Mouse (Mus musculus) liver, embryonic 12.5 days (tissue): Measurements from ENCODE around the gene Hk1. TPM values are rescaled to one million over a fixed set of nuclear protein-coding genes. Genes with fewer than 3 reads are reported as not detected.
"Not testable (repeated sequence)": the region's sequence is repeated elsewhere in the genome, so short reads cannot be mapped to it uniquely, and the experiment has no call there.

Experiments used
- ATAC-seq: fragments of 200-750 bp; cut with Nextera tagmentation; 2 replicates; pipeline ENCODE4 v1.8.0; 2017; ENCODE audit warnings: moderate number of reproducible peaks, mild to moderate bottlenecking, moderate library complexity
- H3K27ac ChIP-seq: fragments of 300-500 bp; sonication (generic); 2 replicates; pipeline ENCODE4 v1.5.1; 2016; ENCODE audit warnings: mild to moderate bottlenecking
- H3K27me3 ChIP-seq: fragments of 300-500 bp; sonication (generic); replicated peaks from 2 replicates; pipeline ENCODE4 v1.6.1; 2016; ENCODE audit warnings: mild to moderate bottlenecking, moderate library complexity
- H3K36me3 ChIP-seq: fragments of 300-500 bp; sonication (generic); 2 replicates; pipeline ENCODE4 v1.6.1; 2016; ENCODE audit warnings: mild to moderate bottlenecking, moderate library complexity
- H3K4me1 ChIP-seq: fragments of 300-500 bp; sonication (generic); 2 replicates; pipeline ENCODE4 v1.6.1; 2016
- H3K4me2 ChIP-seq: fragments of 300-500 bp; sonication (generic); 2 replicates; pipeline ENCODE4 v1.6.1; 2016; ENCODE audit warnings: mild to moderate bottlenecking, moderate library complexity
- H3K4me3 ChIP-seq: fragments of 300-500 bp; sonication (generic); 2 replicates; pipeline ENCODE4 v1.5.1; 2016; ENCODE audit warnings: mild to moderate bottlenecking, moderate library complexity
- H3K9ac ChIP-seq: fragments of 300-500 bp; sonication (generic); 2 replicates; pipeline ENCODE4 v1.6.1; 2016; ENCODE audit warnings: mild to moderate bottlenecking, moderate library complexity
- H3K9me3 ChIP-seq: fragments of 300-500 bp; sonication (generic); replicated peaks from 2 replicates; pipeline ENCODE4 v1.6.1; 2016; ENCODE audit warnings: mild to moderate bottlenecking, moderate library complexity
- WGBS: fragments of 180-500 bp; shearing (Covaris S2); methylation state at CpG from one replicate; pipeline ENCODE4 v1.1.7; 2016; ENCODE audit not compliant: insufficient replicate concordance; 5-methylcytosine and 5-hydroxymethylcytosine counted together
- polyA plus RNA-seq: library from polyadenylated mRNA; unstranded; fragments of >200 nt; fragmentation: Nextera tagmentation; extraction: Ambion mirVana; gene quantifications from 2 replicates; pipeline ENCODE4 v1.2.1, GENCODE M21; 2016

Hk1 gene
- polyA plus RNA-seq, 1 experiment from 2014 or later: 130 TPM

GRCm38 (mm10) chr10:62329846-62330245, 49.9 kb downstream of the Hk1 start:
- Histone ChIP-seq H3K4me1 (peaks cover 100% of the 10 kb centered on the region), H3K36me3 (peaks cover 35% of the 10 kb centered on the region), H3K9me3 (no peaks in the 10 kb centered on the region), H3K27ac (peak overlapping the region; percentile 99), H3K4me2 (no peak overlapping the region), H3K9ac (peak overlapping the region; percentile 42; the same call in 1 of the 2 replicates), H3K27me3 (no peaks in the 10 kb centered on the region), H3K4me3 (no peak overlapping the region)
- ATAC-seq: no peak
- 81% methylated on average over 7 of the region's 7 CpGs for WGBS

GRCm38 (mm10) chr10:62328886-62329412, 50.8 kb downstream of the Hk1 start:
- peaks cover 99% of the 10 kb centered on the region for H3K4me1 ChIP-seq
- WGBS: 54% methylated on average over 10 of the region's 10 CpGs
- peak overlapping the region; percentile 92 for H3K4me2 ChIP-seq
- H3K27ac ChIP-seq: peak overlapping the region; percentile 99
- H3K4me3 ChIP-seq: peak overlapping the region; percentile 65; the same call in 1 of the 2 replicates
- H3K36me3 ChIP-seq: peaks cover 41% of the 10 kb centered on the region
- no peaks in the 10 kb centered on the region for H3K27me3 ChIP-seq
- H3K9me3 ChIP-seq: no peaks in the 10 kb centered on the region
- H3K9ac ChIP-seq: peak overlapping the region; percentile 79; the same call in 1 of the 2 replicates
- no peak for ATAC-seq

GRCm38 (mm10) chr10:62327572-62328317, 52.0 kb downstream of the Hk1 start:
- WGBS: 19% methylated on average over 23 of the region's 23 CpGs
- H3K9ac ChIP-seq: peak overlapping the region; percentile 79
- H3K27me3 ChIP-seq: no peaks in the 10 kb centered on the region
- H3K4me2 ChIP-seq: peak overlapping the region; percentile 92
- peaks cover 41% of the 10 kb centered on the region for H3K36me3 ChIP-seq
- H3K27ac ChIP-seq: peak overlapping the region; percentile 99
- H3K4me3 ChIP-seq: peak overlapping the region; percentile 65
- ATAC-seq: peak; percentile 95
- H3K9me3 ChIP-seq: no peaks in the 10 kb centered on the region
- peaks cover 99% of the 10 kb centered on the region for H3K4me1 ChIP-seq

DNA sequence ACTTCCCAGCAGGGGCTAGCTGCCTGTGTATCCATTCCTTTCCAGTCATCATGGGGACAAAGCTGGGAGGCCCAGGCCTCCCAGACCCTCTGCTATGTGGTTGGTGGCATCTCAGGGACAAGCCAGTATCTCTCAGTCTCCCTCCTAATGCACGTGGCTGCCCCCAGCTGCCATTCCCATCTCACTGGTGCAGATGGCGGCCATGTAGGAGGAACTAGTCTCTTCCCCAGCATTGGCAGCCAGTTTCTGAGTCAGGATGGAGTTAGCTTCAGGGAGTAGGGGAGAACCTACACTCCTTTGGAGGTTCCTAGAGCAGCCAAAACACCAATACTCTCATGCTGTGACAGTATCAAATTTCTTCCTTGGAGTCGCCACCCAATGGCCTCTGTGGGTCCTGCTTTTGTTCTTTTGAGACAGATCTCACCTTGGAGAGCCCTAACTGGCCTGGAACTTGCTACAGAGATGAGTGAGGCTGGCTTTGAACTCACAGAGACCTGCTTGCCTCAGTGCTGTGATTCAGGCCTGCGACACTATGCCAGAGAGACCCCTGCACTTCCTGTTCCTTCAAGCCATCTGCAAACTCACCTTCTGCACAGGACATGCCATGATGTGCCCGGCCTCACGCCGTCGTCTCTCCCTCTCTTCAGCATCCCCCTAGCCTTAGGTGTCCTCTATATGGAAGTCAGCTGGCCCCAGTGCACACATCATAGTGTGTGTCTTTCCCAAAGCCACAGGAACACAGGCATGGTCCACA, 52.7 kb downstream of the Hk1 start:
- peaks cover 42% of the 10 kb centered on the region for H3K36me3 ChIP-seq
- peak overlapping the region; percentile 92 for H3K4me2 ChIP-seq
- H3K4me1 ChIP-seq: peaks cover 96% of the 10 kb centered on the region
- ATAC-seq: no peak; the same call in 1 of the 2 replicates
- peak overlapping the region; percentile 65 for H3K4me3 ChIP-seq
- no peaks in the 10 kb centered on the region for H3K9me3 ChIP-seq
- no peaks in the 10 kb centered on the region for H3K27me3 ChIP-seq
- peak overlapping the region; percentile 79 for H3K9ac ChIP-seq
- WGBS: 21% methylated on average over 8 of the region's 8 CpGs
- H3K27ac ChIP-seq: peak overlapping the region; percentile 99

DNA sequence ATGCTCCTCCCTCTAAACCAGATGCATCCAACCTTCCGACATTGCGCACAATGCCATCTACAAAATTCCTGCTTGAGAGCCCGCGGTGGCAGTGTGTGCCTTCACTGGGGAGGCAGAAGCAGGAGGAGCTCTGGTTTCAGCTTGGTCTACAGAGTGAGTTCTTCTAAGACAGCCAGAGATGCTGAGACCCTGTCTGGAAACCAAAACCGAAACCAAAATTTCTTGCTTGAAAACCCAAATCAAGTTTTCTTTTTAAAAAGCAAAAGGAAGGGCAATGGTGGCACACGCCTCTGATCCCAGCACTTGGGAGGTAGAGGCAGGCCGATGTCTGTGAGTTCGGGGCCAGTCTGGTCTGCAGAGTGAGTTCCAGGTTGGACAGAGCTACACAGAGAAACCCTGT, 53.7 kb downstream of the Hk1 start:
- no peak for ATAC-seq
- H3K9ac ChIP-seq: peak overlapping the region; percentile 79
- peak overlapping the region; percentile 65 for H3K4me3 ChIP-seq
- peak overlapping the region; percentile 92 for H3K4me2 ChIP-seq
- no peaks in the 10 kb centered on the region for H3K9me3 ChIP-seq
- peaks cover 95% of the 10 kb centered on the region for H3K4me1 ChIP-seq
- H3K27ac ChIP-seq: peak overlapping the region; percentile 99
- H3K27me3 ChIP-seq: no peaks in the 10 kb centered on the region
- WGBS: 78% methylated on average over 8 of the region's 8 CpGs
- peaks cover 48% of the 10 kb centered on the region for H3K36me3 ChIP-seq

DNA sequence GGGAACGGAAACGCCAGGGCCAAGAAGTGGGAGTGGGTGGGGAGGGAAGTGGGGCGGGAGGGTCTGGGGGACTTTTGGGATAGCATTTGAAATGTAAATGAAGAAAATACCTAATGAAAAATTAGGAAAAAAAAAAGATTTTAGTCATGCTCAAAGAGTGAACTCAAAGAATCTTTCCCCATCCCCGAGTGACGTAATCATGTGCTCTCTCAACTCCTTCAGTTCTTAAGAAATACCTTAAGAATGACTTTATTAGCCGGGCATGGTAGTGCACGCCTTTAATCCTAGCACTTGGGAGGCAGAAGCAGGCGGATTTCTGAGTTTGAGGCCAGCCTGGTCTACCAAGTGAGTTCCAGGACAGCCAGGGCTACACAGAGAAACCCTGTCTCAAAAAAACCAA, 56.9 kb downstream of the Hk1 start:
- not testable (repeated sequence) for H3K9me3 ChIP-seq, H3K9ac ChIP-seq, H3K4me3 ChIP-seq, H3K4me2 ChIP-seq, H3K27me3 ChIP-seq, H3K27ac ChIP-seq, ATAC-seq
- H3K36me3 ChIP-seq: peaks cover 50% of the 10 kb centered on the region
- WGBS: 76% methylated on average over 8 of the region's 8 CpGs
- H3K4me1 ChIP-seq: peaks cover 81% of the 10 kb centered on the region

DNA sequence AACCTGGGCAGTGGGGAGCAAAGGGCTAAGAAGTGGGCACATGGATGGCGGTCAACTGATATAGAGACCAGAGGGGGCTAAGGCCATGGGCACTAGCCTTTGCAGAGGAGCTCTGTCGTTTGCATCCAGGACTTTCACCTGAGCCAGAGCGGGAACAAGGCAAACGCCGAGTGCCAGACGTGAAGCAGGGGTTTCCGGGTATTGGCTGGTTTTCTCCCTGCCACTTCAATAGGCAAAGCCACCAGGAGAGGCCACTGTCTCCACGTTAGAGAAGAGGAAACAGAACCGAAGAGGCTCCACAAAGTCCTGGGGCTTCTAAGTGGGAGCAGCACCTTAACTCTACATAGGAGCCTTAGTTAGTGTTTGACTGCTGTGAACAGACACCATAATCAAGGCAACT, 58.3 kb downstream of the Hk1 start:
- ATAC-seq: no peak
- H3K9ac ChIP-seq: no peak overlapping the region
- H3K9me3 ChIP-seq: no peaks in the 10 kb centered on the region
- WGBS: 64% methylated on average over 9 of the region's 9 CpGs
- no peak overlapping the region for H3K4me2 ChIP-seq
- peaks cover 64% of the 10 kb centered on the region for H3K36me3 ChIP-seq
- no peak overlapping the region for H3K4me3 ChIP-seq
- H3K27me3 ChIP-seq: no peaks in the 10 kb centered on the region
- H3K27ac ChIP-seq: no peak overlapping the region
- H3K4me1 ChIP-seq: peaks cover 69% of the 10 kb centered on the region

DNA sequence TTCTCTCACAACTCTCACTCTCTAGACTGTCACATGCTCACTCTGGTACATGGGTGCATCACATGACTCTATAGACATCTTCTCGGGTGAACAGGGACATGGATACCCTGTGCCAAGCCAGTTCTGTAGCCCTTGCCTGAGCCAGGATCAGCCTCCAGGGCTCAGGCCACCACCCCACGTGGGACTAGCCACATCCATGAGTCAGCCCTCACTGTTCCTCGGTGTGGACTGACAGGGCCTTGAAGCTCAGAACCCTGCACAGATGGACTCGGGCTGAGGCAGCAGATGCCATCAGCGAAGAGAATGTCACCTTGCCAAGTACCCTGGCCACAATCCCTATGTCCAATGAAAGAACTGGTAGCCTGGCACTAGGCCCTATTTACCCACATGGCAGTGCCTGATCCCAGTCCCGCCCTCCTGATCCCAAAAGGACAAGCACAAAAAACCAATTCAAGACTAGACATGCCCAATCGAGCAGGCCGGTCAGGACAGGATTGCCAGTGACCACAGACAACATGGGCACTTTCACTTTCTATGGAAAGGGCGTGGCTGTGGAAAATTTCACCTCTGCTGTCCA, 59.2 kb downstream of the Hk1 start:
- Histone ChIP-seq H3K9ac (no peak overlapping the region), H3K9me3 (no peaks in the 10 kb centered on the region), H3K36me3 (peaks cover 68% of the 10 kb centered on the region), H3K4me3 (no peak overlapping the region), H3K4me2 (no peak overlapping the region), H3K4me1 (peaks cover 66% of the 10 kb centered on the region), H3K27ac (no peak overlapping the region), H3K27me3 (no peaks in the 10 kb centered on the region)
- 0 out of 2 replicates have a peak, but pooled peaks have one; percentile 11 for ATAC-seq
- 80% methylated on average over 9 of the region's 9 CpGs for WGBS

GRCm38 (mm10) chr10:62319154-62319553, 60.6 kb downstream of the Hk1 start:
- WGBS: 77% methylated on average over 7 of the region's 7 CpGs
- Histone ChIP-seq H3K27ac (no peak overlapping the region), H3K4me1 (peaks cover 60% of the 10 kb centered on the region)

DNA sequence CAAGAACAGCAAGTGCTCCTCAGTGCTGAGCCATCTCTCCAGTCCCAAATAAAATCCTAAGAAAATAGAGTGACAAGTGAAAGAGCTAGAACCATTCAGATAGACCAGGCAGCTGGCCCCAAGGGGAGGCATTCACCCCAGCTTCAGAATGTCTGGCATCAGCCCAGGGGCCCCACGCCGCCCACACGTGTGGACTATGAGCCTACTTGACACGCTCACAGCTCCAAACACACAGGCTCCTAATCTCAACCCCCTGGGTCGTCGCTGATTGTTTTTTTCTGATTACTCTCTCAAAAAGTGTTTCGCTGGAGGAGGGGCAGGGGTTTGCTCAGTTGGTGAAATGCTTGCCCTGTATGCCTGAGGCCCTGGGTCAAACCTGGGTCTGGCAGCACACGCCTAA, 63.2 kb downstream of the Hk1 start:
- no peak overlapping the region for H3K4me2 ChIP-seq
- peaks cover 59% of the 10 kb centered on the region for H3K4me1 ChIP-seq
- no peaks in the 10 kb centered on the region for H3K27me3 ChIP-seq
- peaks cover 87% of the 10 kb centered on the region for H3K36me3 ChIP-seq
- 61% methylated on average over 8 of the region's 8 CpGs for WGBS
- H3K9ac ChIP-seq: no peak overlapping the region
- no peak overlapping the region for H3K27ac ChIP-seq
- H3K9me3 ChIP-seq: no peaks in the 10 kb centered on the region
- ATAC-seq: no peak
- no peak overlapping the region for H3K4me3 ChIP-seq

More at GRCm38 (mm10) chr10:62319154-62319553, 60.6 kb downstream of the Hk1 start:
- Histone ChIP-seq H3K4me2 (no peak overlapping the region), H3K9me3 (no peaks in the 10 kb centered on the region), H3K4me3 (no peak overlapping the region), H3K9ac (no peak overlapping the region), H3K27me3 (no peaks in the 10 kb centered on the region), H3K36me3 (peaks cover 70% of the 10 kb centered on the region)
- no peak for ATAC-seq

GRCm38 (mm10) chr10:62313885-62314424, 65.8 kb downstream of the Hk1 start:
- Histone ChIP-seq H3K9ac (no peak overlapping the region), H3K9me3 (no peaks in the 10 kb centered on the region), H3K27ac (no peak overlapping the region), H3K4me2 (peak overlapping the region; percentile 13; the same call in 1 of the 2 replicates), H3K4me3 (no peak overlapping the region), H3K27me3 (no peaks in the 10 kb centered on the region), H3K36me3 (peaks cover 97% of the 10 kb centered on the region), H3K4me1 (peaks cover 47% of the 10 kb centered on the region)
- ATAC-seq: no peak
- WGBS: 70% methylated on average over 15 of the region's 15 CpGs
